ENCODE assay signal across 8 mouse cellular contexts in genomic region chr17:34029890-34030595, GRCm38 (mm10). TPM values are rescaled to one million over a fixed set of nuclear protein-coding genes. Genes with fewer than 3 reads are reported as not detected.
DNase-seq lines count a peak whose midpoint lies in the region; ATAC-seq and TF ChIP-seq lines count a peak whose summit lies in the region.

No protein-coding gene starts in this region.

- peak; percentile 17 for DNase-seq in layer of hippocampus, adult 11-12 months (ENCODE audit: low spot score)
- DNase-seq in layer of hippocampus, postnatal 36 days: no peak
- DNase-seq in hindbrain, embryonic 10.5 days (ENCODE audit: low spot score): no peak
- no peak for DNase-seq in natural killer cell, adult 2 months (ENCODE audit: low spot score in 2 of 2)
- no peak for DNase-seq in spleen, adult 12 weeks (ENCODE audit: low spot score)

- peaks cover 47% of the 10 kb centered on the region for H3K36me3 ChIP-seq in hindbrain, embryonic 10.5 days
- peaks cover 19% of the 10 kb centered on the region for H3K36me3 ChIP-seq in macrophage (ENCODE audit: inconsistent target)

- no peak for TF ChIP-seq POLR2A in cortical plate, adult 2 months (IDR thresholded peaks at IDR 0.05; ENCODE audit: extremely low read depth, insufficient read depth, low read length)

- H3K9me3 ChIP-seq in hindbrain, embryonic 10.5 days: no peaks in the 10 kb centered on the region

- no peak overlapping the region for H3K27ac ChIP-seq in cortical plate, adult 2 months (ENCODE audit: insufficient read depth, low read length)
- H3K27ac ChIP-seq in hindbrain, embryonic 10.5 days: peak overlapping the region; percentile 99
- H3K27ac ChIP-seq in macrophage: peak overlapping the region; percentile 92

- ATAC-seq in megakaryocyte-erythroid progenitor cell, adult 5-6 weeks (replicated peaks; ENCODE audit: low FRiP score, low TSS enrichment, poor library complexity, severe bottlenecking): no peak

- H3K4me3 ChIP-seq in cortical plate, adult 2 months (ENCODE audit: insufficient read depth, low read length): peak overlapping the region; percentile 72
- peak overlapping the region; percentile 74 for H3K4me3 ChIP-seq in hindbrain, embryonic 10.5 days
- peak overlapping the region; percentile 96 for H3K4me3 ChIP-seq in macrophage (ENCODE audit: inconsistent target)

- H3K4me1 ChIP-seq in cortical plate, adult 2 months (ENCODE audit: control insufficient read depth, insufficient read depth, low read length): peaks cover 13% of the 10 kb centered on the region
- peaks cover 81% of the 10 kb centered on the region for H3K4me1 ChIP-seq in hindbrain, embryonic 10.5 days (replicated peaks)

- 79% methylated on average over 21 of the region's 21 CpGs for WGBS in hindbrain, embryonic 10.5 days
- WGBS in macrophage (ENCODE audit: missing documents): 92% methylated on average over 21 of the region's 21 CpGs

- TF ChIP-seq CTCF in cortical plate, adult 2 months (IDR thresholded peaks at IDR 0.05; ENCODE audit: extremely low read depth, insufficient read depth, low read length): no peak

- peaks cover 28% of the 10 kb centered on the region for H3K79me2 ChIP-seq in macrophage (ENCODE audit: inconsistent target)

- no peaks in the 10 kb centered on the region for H3K27me3 ChIP-seq in hindbrain, embryonic 10.5 days (ENCODE audit: insufficient read depth, poor library complexity, severe bottlenecking)

RNA-seq across cellular contexts. Expression of gene Slc39a7, which starts 1.4 kb away (rescaled TPM):
- 10 to 100 TPM; 88.5 to 92.6 TPM for total RNA-seq in layer of hippocampus, postnatal 36 days (2021)
- polyA plus RNA-seq in cortical plate, adult 2 months (2012; rRNA removed): 92.7 and 103 TPM in 2 replicates
- polyA plus RNA-seq in hindbrain, embryonic 10.5 days (2016; fragmentation: Nextera tagmentation; extraction: Ambion mirVana): 188 and 197 TPM in 2 replicates
- 100 to 1,000 TPM in 3 of 26 experiments, 10 to 100 TPM in 23; 49.7 to 112 (median 78.2) TPM for total RNA-seq in macrophage (2018; cell fraction: chromatin; rRNA removed)
- 100 to 1,000 TPM in 18 of 26 experiments, 10 to 100 TPM in 8; 68.6 to 145 (median 112) TPM for total RNA-seq in macrophage (2018; cell fraction: cytosol; rRNA removed)
- total RNA-seq in macrophage (2018; cell fraction: nucleus; rRNA removed): 100 to 1,000 TPM in 23 of 26 experiments, 10 to 100 TPM in 3; 68.0 to 195 (median 139) TPM
- 67.7 to 120 TPM (median 117 TPM) in 3 replicates for polyA plus RNA-seq in macrophage (2018)
- 18.1 and 18.3 TPM in 2 replicates for total RNA-seq in megakaryocyte-erythroid progenitor cell, adult 5-6 weeks (2014; fragmentation: Nextera tagmentation)
- 94.1 and 169 TPM in 2 replicates for total RNA-seq in megakaryocyte-erythroid progenitor cell, adult 5-6 weeks (2017)

RNA-seq across cellular contexts. Expression of gene Rxrb, which starts 1.6 kb away (rescaled TPM):
- total RNA-seq in layer of hippocampus, postnatal 36 days (2021): 10 to 100 TPM; 77.8 to 79.2 TPM
- 78.5 and 81.5 TPM in 2 replicates for polyA plus RNA-seq in cortical plate, adult 2 months (2012; rRNA removed)
- 49.1 and 56.4 TPM in 2 replicates for polyA plus RNA-seq in hindbrain, embryonic 10.5 days (2016; fragmentation: Nextera tagmentation; extraction: Ambion mirVana)
- total RNA-seq in macrophage (2018; cell fraction: chromatin; rRNA removed): 100 to 1,000 TPM in 1 of 26 experiments, 10 to 100 TPM in 25; 23.5 to 101 (median 45.8) TPM
- total RNA-seq in macrophage (2018; cell fraction: cytosol; rRNA removed): 10 to 100 TPM; 14.5 to 38.3 (median 25.9) TPM
- 10 to 100 TPM; 18.8 to 62.7 (median 32.1) TPM for total RNA-seq in macrophage (2018; cell fraction: nucleus; rRNA removed)
- 15.5 to 33.4 TPM (median 20.0 TPM) in 3 replicates for polyA plus RNA-seq in macrophage (2018)
- 49.6 and 58.9 TPM in 2 replicates for total RNA-seq in megakaryocyte-erythroid progenitor cell, adult 5-6 weeks (2014; fragmentation: Nextera tagmentation)
- total RNA-seq in megakaryocyte-erythroid progenitor cell, adult 5-6 weeks (2017): 31.4 and 33.3 TPM in 2 replicates

RNA-seq across cellular contexts. Expression of gene H2-Ke6, which starts 2.2 kb away (rescaled TPM):
- 10 to 100 TPM; 60.2 to 61.7 TPM for total RNA-seq in layer of hippocampus, postnatal 36 days (2021)
- polyA plus RNA-seq in cortical plate, adult 2 months (2012; rRNA removed): 59.6 and 61.7 TPM in 2 replicates
- 65.5 and 73.0 TPM in 2 replicates for polyA plus RNA-seq in hindbrain, embryonic 10.5 days (2016; fragmentation: Nextera tagmentation; extraction: Ambion mirVana)
- total RNA-seq in macrophage (2018; cell fraction: chromatin; rRNA removed): 100 to 1,000 TPM in 1 of 26 experiments, 10 to 100 TPM in 25; 15.1 to 108 (median 44.2) TPM
- 10 to 100 TPM; 14.0 to 39.8 (median 25.1) TPM for total RNA-seq in macrophage (2018; cell fraction: cytosol; rRNA removed)
- 100 to 1,000 TPM in 1 of 26 experiments, 10 to 100 TPM in 25; 13.8 to 109 (median 44.0) TPM for total RNA-seq in macrophage (2018; cell fraction: nucleus; rRNA removed)
- polyA plus RNA-seq in macrophage (2018): 28.2 to 38.3 TPM (median 35.6 TPM) in 3 replicates
- total RNA-seq in megakaryocyte-erythroid progenitor cell, adult 5-6 weeks (2014; fragmentation: Nextera tagmentation): 118 and 144 TPM in 2 replicates
- total RNA-seq in megakaryocyte-erythroid progenitor cell, adult 5-6 weeks (2017): 41.6 and 46.8 TPM in 2 replicates

RNA-seq across cellular contexts. Expression of gene Ring1, which starts 5.6 kb away (rescaled TPM):
- 10 to 100 TPM; 39.6 to 42.9 TPM for total RNA-seq in layer of hippocampus, postnatal 36 days (2021)
- polyA plus RNA-seq in cortical plate, adult 2 months (2012; rRNA removed): 73.1 and 73.2 TPM in 2 replicates
- 12.3 and 17.3 TPM in 2 replicates for polyA plus RNA-seq in hindbrain, embryonic 10.5 days (2016; fragmentation: Nextera tagmentation; extraction: Ambion mirVana)
- 10 to 100 TPM in 25 of 26 experiments, 1 to 10 TPM in 1; 9.7 to 64.1 (median 30.8) TPM for total RNA-seq in macrophage (2018; cell fraction: chromatin; rRNA removed)
- 10 to 100 TPM in 24 of 26 experiments, 1 to 10 TPM in 2; 7.9 to 17.6 (median 13.5) TPM for total RNA-seq in macrophage (2018; cell fraction: cytosol; rRNA removed)
- total RNA-seq in macrophage (2018; cell fraction: nucleus; rRNA removed): 10 to 100 TPM in 25 of 26 experiments, 1 to 10 TPM in 1; 8.8 to 35.2 (median 21.2) TPM
- polyA plus RNA-seq in macrophage (2018): 12.0 to 17.2 TPM (median 17.1 TPM) in 3 replicates
- total RNA-seq in megakaryocyte-erythroid progenitor cell, adult 5-6 weeks (2014; fragmentation: Nextera tagmentation): 12.8 and 24.7 TPM in 2 replicates
- total RNA-seq in megakaryocyte-erythroid progenitor cell, adult 5-6 weeks (2017): 13.5 and 15.4 TPM in 2 replicates

RNA-seq across cellular contexts. Expression of gene Col11a2, which starts 9.2 kb away (rescaled TPM):
- 10 to 100 TPM; 20.3 to 21.8 TPM for total RNA-seq in layer of hippocampus, postnatal 36 days (2021)
- polyA plus RNA-seq in cortical plate, adult 2 months (2012; rRNA removed): 9.3 and 12.1 TPM in 2 replicates
- 0.99 and 1.7 TPM in 2 replicates for polyA plus RNA-seq in hindbrain, embryonic 10.5 days (2016; fragmentation: Nextera tagmentation; extraction: Ambion mirVana)
- total RNA-seq in macrophage (2018; cell fraction: chromatin; rRNA removed): 100 to 1,000 TPM in 1 of 26 experiments, 10 to 100 TPM in 9, 1 to 10 TPM in 16; 2.6 to 133 (median 8.6) TPM
- 1 to 10 TPM in 16 of 26 experiments, under 1 TPM in 10; 0.34 to 5.4 (median 1.4) TPM for total RNA-seq in macrophage (2018; cell fraction: cytosol; rRNA removed)
- 10 to 100 TPM in 6 of 26 experiments, 1 to 10 TPM in 20; 1.2 to 21.1 (median 3.6) TPM for total RNA-seq in macrophage (2018; cell fraction: nucleus; rRNA removed)
- 0.79 to 1.6 TPM (median 1.2 TPM) in 3 replicates for polyA plus RNA-seq in macrophage (2018)
- 1.1 and 3.6 TPM in 2 replicates for total RNA-seq in megakaryocyte-erythroid progenitor cell, adult 5-6 weeks (2014; fragmentation: Nextera tagmentation)
- total RNA-seq in megakaryocyte-erythroid progenitor cell, adult 5-6 weeks (2017): 0.05 and 0.46 TPM in 2 replicates
